Mouse (Mus musculus): ENCODE data around the gene Lasp1.

Gene Lasp1

DNA sequence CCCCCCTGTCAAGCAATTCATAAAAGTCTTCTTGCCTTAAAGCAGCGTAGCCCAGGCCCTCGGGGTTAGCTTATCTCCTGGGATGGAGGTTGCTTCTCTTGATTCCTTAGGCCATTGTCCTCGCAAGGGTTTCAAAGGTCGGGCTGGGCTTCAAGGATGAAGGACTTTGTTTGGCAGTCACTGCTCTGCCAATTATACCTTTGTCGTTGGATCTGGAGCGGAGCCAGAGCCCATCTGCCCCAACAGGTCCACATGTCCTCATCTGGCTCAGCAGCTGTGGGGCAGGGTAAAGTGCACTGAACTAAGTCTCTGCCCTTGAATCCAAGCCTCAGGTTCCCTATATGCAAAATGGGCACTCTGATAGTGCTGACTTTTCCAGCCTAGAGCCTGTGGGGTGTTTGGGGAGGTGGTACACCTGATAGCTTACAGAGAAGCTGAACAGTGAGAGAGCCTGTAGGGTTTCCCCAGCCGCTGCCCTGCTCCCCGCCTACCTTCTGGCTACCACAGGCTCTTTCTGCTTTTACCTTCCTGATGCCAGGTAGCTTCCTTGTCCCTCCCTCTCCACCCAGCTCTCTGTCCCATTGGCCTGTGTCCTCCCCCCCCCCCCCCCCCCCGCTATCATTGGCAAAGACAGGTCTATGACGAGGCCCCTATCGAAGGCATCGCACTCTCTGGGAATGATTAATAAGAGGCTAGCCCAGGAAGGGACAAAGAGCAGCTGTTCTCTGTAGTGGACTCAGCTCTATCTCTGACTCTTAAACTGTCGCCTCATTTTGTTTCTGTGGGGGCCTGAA, 13.0 kb downstream of the Lasp1 start:
- DNase-seq: no peak

GRCm38 (mm10) chr11:97812491-97812921, 13.7 kb downstream of the Lasp1 start:
- DNase-seq: no peak

DNA sequence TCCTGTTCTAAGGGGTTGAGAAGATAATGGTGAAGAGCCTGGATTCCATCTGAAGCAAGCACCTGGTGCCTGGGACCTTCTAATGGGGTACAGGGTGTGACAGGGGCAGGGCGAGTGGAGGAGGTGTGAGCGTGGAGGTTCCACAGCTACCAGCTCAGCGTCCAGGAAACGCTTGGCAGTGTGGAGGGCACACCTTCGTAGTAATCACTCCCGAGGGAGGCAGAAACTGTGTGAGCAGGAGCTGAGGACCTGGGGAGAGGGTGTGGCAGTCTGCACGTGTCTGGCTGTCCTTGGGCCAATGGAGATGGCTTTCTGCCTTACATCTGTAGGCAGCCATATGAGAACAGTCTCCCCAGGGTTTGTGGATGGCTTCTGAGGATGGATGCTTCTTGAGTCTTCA, 14.3 kb downstream of the Lasp1 start:
- DNase-seq: no peak

DNA sequence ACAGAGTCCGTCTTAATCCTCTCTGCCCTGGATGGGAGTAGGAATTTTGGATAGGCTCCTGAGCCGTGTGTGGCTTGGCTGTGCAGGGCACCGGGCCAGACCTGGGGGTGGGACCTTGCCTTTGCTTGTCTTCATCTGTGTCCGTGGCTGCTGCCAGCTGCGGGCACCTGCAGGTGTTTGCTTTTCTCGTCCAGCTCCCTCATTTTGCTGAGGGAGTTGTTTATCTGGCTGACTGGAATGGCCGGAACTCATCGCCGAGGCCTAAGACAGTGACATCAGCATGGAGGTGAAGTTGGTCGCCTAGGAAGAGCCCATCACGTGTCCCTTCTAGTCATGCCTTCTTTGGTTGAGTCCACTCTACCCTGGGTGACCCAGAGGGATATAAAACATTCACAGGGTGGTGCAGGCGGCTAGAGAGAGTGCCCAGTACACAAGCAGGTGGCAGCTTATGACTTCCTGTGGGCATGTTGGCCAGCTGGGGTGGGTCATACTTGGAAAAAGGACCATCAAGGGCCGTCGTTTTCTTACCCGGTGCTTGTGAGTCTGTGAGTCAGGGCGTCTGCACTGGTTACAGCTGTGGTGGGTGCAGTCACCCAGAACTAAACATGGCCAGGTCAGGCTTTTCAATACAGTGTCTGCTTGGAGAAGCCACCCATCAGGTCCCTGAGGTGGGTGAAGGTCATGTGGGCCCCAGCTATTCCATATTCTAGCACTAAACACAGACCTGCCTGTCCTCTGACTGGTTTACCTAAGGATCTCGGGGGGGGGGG, 15.1 kb downstream of the Lasp1 start:
- no peak for DNase-seq

GRCm38 (mm10) chr11:97815736-97816135, 16.9 kb downstream of the Lasp1 start:
- DNase-seq: no peak

DNA sequence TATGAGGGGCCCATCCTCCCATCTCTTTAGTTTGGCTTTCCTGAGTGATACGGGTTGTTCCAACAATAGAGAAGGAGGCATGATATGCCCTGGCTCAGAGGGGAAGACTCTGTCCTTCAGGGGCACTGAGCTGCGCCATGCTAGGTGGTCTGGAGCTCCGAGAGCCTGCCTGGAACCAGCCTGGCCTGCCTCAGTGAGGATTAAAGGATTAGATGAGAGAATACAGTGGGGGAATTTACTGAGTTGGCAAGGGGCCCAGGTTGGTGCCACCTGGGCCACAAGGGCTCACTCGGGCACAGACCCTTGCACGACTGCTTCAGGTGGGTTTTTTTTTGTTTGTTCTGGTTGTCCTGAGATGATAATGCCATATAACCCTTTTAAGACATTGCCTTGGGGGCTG, 17.4 kb downstream of the Lasp1 start:
- DNase-seq: no peak

- DNase-seq: no peak
Measured at GRCm38 (mm10) chr11:97816916-97817315, 18.1 kb downstream of the Lasp1 start.

DNA sequence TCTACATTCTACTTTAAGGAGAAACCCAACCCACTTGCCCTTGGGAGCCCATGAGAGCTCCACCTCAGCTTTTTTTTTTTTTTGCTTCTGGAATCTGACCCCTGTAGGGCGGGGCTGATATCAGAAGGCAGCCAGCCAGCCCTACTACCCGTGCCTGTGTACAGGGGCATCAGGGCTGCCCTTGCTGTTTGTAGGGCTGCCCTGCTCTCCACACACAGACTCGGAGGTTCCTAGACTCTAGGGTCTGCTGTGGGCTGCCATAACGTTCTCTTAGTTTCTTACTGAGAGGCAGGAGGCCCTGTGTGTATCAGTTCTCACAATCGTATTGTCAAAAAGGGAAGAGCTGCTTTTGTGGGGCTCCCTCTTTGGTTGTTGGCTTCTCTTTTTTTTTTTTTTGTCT, 18.6 kb downstream of the Lasp1 start:
- DNase-seq: no peak

- DNase-seq: no peak
Measured at GRCm38 (mm10) chr11:97818003-97818402, 19.2 kb downstream of the Lasp1 start.

DNA sequence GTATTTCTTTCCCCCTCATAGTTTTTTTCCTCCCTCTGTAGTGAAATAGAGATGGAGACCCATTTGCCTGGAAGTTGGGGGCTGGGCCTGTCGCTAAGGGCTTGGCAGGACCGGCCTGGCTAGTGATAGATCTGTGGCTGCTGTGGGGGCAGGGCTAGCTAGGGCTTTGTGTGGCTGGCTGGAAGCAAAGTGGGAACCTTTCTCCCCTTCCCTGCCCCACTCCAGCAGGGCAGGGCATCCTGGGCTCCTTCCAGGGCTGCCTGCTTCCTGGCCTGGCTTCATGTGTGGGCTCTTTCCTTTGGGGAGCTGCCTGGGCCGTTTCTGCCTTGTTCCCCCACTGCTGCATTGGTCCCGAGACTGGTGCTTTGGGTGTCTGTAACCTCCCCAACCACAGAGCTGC, 19.8 kb downstream of the Lasp1 start:
- no peak for DNase-seq

GRCm38 (mm10) chr11:97819102-97819501, 20.3 kb downstream of the Lasp1 start:
- DNase-seq: no peak

DNA sequence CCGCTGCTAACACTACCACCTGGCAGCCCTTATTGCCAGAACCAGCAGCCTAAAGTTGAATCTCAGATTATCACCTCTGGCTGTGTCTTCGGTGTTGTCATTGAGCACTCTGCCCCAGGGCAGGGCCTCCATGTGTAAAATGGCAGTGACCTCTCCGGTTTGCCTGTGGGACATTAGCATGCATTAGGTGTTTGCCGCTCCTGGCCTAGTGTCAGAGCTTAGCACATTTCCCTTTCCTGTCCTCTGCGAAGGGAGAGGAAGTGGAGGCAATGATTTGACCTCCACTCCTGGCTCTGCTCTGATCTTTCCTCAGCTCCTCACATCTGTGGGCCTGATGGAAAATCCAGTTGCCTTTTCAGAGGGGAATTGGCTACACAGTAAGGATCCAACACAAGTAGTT, 21.1 kb downstream of the Lasp1 start:
- DNase-seq: no peak

- no peak for DNase-seq
Measured at GRCm38 (mm10) chr11:97820840-97821239, 22.0 kb downstream of the Lasp1 start.

GRCm38 (mm10) chr11:97821401-97822064, 22.7 kb downstream of the Lasp1 start:
- no peak for DNase-seq

- peak; percentile 66 for DNase-seq
Measured at GRCm38 (mm10) chr11:97822840-97823603, 24.2 kb downstream of the Lasp1 start.

DNA sequence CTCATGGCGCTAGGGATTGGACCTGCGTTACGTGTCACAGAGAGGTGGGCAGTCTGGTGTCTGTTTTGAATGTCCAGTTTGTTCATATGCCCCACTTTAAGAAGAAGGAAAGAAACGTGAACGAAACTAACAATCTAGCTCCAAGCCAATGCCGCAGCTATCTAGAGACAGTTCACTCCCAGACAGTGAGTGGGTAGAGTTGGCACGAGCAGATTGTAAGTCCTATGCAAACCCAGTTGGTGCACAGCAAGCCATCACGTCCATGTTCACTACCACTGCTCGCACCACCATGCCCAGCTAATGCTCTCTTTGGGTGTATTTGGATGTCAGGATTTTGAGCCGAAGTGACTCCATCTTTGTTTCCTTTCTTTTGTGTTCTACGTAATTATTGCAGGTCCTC, 25.4 kb downstream of the Lasp1 start:
- no peak for DNase-seq

- DNase-seq: no peak
Measured at GRCm38 (mm10) chr11:97824895-97825294, 26.1 kb downstream of the Lasp1 start.

- DNase-seq: no peak
Measured at GRCm38 (mm10) chr11:97825295-97825694, 26.5 kb downstream of the Lasp1 start.

DNA sequence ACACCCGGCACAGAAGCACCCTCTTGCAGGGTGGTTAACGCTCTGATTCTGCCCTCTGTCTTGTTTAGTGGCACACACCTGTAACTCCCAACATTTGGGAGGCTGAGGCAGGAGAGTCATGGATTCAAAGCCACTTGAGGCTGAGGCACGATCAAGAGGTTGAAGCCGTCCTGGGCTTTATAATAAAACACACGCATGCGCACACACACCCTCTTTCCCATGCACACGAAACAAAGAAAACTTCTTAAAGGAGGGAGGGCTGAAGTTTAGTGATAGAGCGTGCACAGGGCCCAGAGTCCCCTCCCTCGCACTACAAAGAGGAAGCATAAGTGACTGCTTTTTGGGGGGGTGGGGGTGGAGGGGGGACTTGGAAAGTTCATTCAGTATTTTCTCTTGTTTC, 27.2 kb downstream of the Lasp1 start:
- DNase-seq: no peak

GRCm38 (mm10) chr11:97826414-97826813, 27.6 kb downstream of the Lasp1 start:
- DNase-seq: no peak

- no peak for DNase-seq
Measured at GRCm38 (mm10) chr11:97827654-97828053, 28.9 kb downstream of the Lasp1 start.

DNA sequence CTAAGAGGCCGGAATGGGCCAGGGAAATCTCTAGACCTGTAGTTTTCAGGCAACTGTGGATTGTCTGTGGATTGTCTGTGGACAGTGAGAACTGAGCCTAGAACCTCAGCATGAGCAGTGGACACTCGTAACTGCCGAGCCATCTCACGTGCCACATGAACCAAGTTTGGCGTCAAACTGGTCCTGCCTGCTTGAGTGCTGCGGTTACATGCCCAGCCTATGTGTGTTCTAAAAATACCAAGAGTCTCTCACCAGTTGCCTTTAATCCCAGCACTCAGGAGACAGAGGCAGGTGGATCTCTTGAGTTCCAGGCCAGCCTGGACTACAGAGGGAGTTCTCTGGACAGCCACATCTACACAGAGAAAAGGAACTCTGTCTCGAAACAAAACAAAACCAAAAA, 30.6 kb downstream of the Lasp1 start:
- no peak for DNase-seq

GRCm38 (mm10) chr11:97829913-97830476, 31.2 kb downstream of the Lasp1 start:
- DNase-seq: no peak

All from cerebellum, adult 8-10 months (tissue).